Mouse (Mus musculus) testis, postnatal 14 days (tissue): Measurements from ENCODE around the gene Wipf3.

Experiments
- DNase-seq: peaks from one replicate; pipeline ENCODE4 v3.0.0; 2021; ENCODE audit warnings: low spot score

The Wipf3 gene

GRCm38 (mm10) chr6:54475926-54476667, 46.7 kb downstream of the Wipf3 start:
- DNase-seq, result no peak

GRCm38 (mm10) chr6:54478646-54479324, 49.4 kb downstream of the Wipf3 start:
- no peak for DNase-seq

DNA sequence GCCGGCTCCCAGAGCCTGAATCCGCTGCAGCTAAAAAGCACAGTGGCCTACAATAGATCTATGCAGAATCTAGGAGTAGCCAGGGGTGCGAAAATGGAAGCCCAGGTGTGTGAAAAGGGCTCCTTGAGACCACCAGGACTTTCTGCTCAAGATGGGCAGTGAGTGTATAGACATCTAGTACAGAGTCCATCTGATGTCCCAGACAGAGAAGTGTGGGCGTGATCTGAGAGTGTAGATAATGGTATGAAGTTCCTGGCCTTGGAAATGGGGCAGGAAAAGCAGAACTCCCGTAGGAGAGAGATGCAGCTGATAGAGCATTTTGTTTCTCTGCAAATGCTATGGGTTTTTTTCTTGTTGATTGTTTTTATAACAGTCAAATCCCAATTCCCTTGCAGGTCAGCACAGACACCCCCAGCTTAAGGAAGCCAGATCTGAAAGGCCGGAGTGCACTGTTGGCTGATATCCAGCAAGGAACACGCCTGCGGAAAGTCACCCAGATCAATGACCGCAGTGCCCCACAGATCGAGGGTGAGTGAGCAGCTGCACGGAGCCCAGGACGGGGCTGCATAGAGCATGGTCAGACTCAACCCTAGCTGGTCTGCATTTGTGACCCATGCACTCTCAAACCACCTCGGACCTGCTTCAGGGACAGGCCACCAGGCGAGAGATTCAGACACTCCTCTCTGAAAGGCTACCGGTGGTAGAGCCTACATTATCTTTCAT, 52.1 kb downstream of the Wipf3 start:
- no peak for DNase-seq

- peak; percentile 30 for DNase-seq
Measured at GRCm38 (mm10) chr6:54485000-54485399, 55.6 kb downstream of the Wipf3 start.

- peak; percentile 31 for DNase-seq
Measured at GRCm38 (mm10) chr6:54485435-54485901, 56.1 kb downstream of the Wipf3 start.

DNA sequence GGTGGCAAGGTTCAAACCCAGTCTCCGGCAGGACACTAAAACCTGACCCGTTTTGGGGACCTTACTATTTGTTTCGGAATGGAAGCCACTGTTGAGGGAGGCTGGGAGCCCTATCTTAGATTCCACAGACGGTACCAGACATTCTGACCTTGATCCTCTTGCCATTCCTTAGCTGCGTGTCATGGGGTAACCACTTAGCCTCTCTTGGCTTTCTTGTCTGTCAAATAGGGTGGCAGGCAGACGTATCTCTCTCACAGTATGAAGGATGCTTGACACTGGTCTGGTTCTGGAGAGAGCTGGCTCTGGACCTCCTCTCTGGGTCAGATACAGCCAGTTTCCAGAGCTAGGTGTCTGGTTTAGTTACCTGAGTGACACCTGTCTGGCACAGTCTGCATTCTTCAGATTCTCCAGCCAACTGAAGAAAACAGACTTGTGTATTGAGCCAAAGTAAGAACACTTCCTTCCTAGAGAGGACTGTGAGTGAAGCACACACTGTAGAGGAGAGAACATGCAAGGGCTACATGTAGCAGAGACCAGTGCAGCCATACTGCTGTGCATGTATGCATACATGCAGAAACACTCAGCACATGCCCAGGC, 56.7 kb downstream of the Wipf3 start:
- DNase-seq, result no peak

- DNase-seq, result no peak
Measured at GRCm38 (mm10) chr6:54491074-54491473, 61.7 kb downstream of the Wipf3 start.

GRCm38 (mm10) chr6:54494097-54494496, 64.7 kb downstream of the Wipf3 start:
- no peak for DNase-seq

- DNase-seq, result no peak
Measured at GRCm38 (mm10) chr6:54494612-54495398, 65.4 kb downstream of the Wipf3 start.

- no peak for DNase-seq
Measured at GRCm38 (mm10) chr6:54496214-54496613, 66.8 kb downstream of the Wipf3 start.

- peak; percentile 48 for DNase-seq
Measured at GRCm38 (mm10) chr6:54502661-54503115, 73.3 kb downstream of the Wipf3 start.

DNA sequence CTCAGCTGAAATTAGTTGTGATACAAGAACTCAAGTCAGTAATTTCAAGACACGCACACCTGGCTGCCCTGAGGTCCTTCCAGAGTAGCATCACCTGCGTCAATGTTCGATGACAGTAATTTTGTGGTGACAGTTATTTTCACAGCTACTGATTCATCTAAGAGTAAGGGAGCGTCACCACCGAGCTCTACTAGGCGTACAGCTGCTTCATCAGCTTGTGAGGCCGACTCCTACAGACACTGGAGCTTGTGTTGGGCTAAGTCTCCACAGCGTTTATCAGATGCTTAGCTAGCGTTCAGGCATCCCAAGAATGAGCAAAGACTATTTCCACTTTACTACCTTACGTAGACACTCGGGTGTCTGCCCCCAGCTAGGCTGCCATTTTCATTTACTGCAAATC, 76.9 kb downstream of the Wipf3 start:
- DNase-seq, result no peak

- DNase-seq, result peak; percentile 40
Measured at GRCm38 (mm10) chr6:54507002-54507401, 77.6 kb downstream of the Wipf3 start.

GRCm38 (mm10) chr6:54507808-54508207, 78.4 kb downstream of the Wipf3 start:
- no peak for DNase-seq

DNA sequence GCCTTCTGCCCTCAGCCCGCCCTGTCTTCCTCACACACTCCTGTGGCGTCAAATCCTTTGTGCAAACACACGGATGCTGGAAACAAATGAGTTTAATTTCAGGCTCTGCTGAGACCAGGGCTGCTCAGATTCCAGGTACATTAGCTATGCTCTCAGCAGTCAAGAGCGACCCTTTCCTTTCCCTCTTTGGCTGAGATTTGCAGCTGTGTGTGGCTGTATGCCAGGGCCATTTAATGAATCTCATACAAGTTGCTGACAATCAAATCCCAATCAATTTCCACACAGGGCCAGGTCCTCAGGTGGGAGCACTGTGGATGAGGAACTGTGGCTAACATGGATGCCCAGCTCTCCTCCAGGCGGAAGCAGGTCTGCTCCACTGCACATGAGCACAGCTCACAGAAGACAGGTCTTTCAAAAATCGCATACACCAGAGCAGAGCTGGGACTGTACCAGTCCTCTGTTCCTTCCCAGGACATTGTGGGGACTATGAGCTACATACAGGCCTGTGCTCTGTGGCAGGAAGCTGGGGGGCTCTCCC, 78.9 kb downstream of the Wipf3 start:
- DNase-seq, result no peak

GRCm38 (mm10) chr6:54509264-54509663, 79.9 kb downstream of the Wipf3 start:
- DNase-seq, result no peak

DNA sequence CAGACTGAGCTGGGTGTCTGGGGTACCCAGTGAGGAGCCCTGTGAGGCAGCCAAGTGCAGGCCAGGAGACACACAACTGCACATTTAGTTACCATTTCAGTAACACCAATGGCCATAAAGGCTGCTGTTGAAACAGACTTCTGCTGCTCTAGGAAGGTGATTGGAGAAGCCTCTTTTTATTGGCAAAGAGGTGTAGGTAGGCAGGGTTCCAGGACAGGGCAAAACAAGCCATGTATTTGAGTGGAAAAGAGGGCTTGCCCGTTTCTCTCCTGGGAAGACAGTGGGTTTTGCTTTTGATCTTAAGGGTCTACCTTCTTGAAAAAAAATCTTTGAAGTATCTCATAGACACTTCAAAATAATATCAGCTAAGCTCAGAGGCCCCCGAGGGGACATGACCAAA, 82.9 kb downstream of the Wipf3 start:
- no peak for DNase-seq

- DNase-seq, result no peak
Measured at GRCm38 (mm10) chr6:54516512-54517134, 87.2 kb downstream of the Wipf3 start.

- DNase-seq, result no peak
Measured at GRCm38 (mm10) chr6:54518758-54519157, 89.4 kb downstream of the Wipf3 start.

- DNase-seq, result no peak
Measured at GRCm38 (mm10) chr6:54528666-54529065, 99.3 kb downstream of the Wipf3 start.

DNA sequence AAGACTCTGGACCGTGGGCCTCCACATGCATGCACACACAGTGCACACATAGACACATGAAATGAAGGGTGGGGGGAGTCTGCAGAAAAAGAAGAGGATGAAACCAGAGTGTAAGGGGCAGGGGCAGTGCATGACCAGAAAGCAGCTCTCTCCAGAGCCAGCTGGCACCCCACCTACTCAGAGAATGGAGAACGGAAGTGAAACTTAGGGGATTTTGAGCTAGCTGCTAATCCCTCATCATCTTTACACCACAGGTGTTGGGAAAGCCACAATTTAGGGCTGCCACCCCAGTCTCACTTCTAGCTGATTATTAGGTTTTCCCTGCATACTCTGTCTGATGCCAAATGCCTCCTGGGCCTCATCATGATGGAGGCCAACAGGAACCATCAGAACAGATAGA, 100.8 kb downstream of the Wipf3 start:
- no peak for DNase-seq
